Mouse (Mus musculus) macrophage (primary cell): ENCODE data around the gene Mrpl51. TPM values are rescaled to one million over a fixed set of nuclear protein-coding genes. Genes with fewer than 3 reads are reported as not detected.

Source experiments
- H3K27ac ChIP-seq: fragments of 350-480 bp; formaldehyde crosslinking; 2 replicates; pipeline ENCODE4 v1.9.0; 2021
- H3K36me3 ChIP-seq: fragments of 350-480 bp; formaldehyde crosslinking; 2 replicates; pipeline ENCODE4 v1.9.0; 2021; ENCODE audit errors: inconsistent target
- H3K4me3 ChIP-seq: fragments of 350-480 bp; formaldehyde crosslinking; 2 replicates; pipeline ENCODE4 v1.9.0; 2021; ENCODE audit errors: inconsistent target
- H3K79me2 ChIP-seq: fragments of 350-480 bp; formaldehyde crosslinking; 2 replicates; pipeline ENCODE4 v1.9.0; 2021; ENCODE audit errors: inconsistent target
- WGBS: methylation state at CpG from one replicate; pipeline ENCODE4 v1.1.7; 2026; ENCODE audit warnings: inconsistent platforms; ENCODE audit not compliant: missing documents; 5-methylcytosine and 5-hydroxymethylcytosine counted together
- polyA plus RNA-seq: library from polyadenylated mRNA; stranded (reverse); fragments of 250-400 nt; gene quantifications from 3 replicates; pipeline ENCODE4 v1.2.4, GENCODE M21; 2018; ENCODE audit warnings: inconsistent platforms

The Mrpl51 gene
- polyA plus RNA-seq, 1 experiment from 2014 or later, result 40.8 TPM

DNA sequence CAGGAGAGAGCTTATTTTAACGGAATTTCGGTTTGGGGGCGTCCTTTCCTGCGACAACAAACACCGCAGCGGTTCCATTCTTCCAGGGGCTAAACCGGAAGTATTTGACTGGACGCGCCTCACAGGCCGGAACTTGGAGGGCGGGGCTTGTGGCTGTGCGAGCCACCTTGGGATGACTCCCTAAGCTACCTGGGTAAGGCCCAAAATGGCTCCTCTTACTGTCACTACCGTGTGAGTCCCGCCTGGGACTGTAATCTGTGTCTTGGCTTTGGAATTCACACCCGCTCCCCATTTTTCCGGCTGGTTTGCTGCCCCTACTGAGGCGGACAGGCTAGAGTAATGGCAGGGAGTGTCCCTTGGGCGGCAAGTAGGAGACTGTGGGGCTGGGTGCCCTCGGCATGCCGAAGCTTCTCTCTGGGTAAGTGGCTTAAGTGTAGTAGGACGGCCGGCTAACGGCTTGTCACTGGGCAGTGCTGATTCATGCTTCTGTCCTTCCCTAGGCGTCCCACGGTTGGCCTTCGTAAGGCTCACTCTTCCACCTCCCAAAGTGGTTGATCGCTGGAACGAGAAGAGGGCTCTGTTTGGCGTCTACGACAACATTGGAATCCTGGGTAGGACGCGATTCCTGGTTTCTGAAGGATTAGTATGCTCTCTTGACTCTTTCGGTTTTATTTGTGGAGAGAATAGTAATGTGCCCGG, 564 bp downstream of the Mrpl51 start:
- H3K36me3 ChIP-seq, result peaks cover 8% of the 10 kb centered on the region; the same call in 1 of the 2 replicates
- peaks cover 56% of the 10 kb centered on the region for H3K79me2 ChIP-seq
- under 1% methylated on average over 32 of the region's 34 CpGs for WGBS
- peak overlapping the region; percentile 91 for H3K4me3 ChIP-seq
- peak overlapping the region; percentile 94 for H3K27ac ChIP-seq

- peaks cover 8% of the 10 kb centered on the region; the same call in 1 of the 2 replicates for H3K36me3 ChIP-seq
- peak overlapping the region; percentile 91 for H3K4me3 ChIP-seq
- 30% methylated on average over 5 of the region's 5 CpGs for WGBS
- peak overlapping the region; percentile 94 for H3K27ac ChIP-seq
- H3K79me2 ChIP-seq, result peaks cover 49% of the 10 kb centered on the region
These were observed 1.2 kb downstream of the Mrpl51 start for GRCm38 (mm10) chr6:125192841-125193240.

DNA sequence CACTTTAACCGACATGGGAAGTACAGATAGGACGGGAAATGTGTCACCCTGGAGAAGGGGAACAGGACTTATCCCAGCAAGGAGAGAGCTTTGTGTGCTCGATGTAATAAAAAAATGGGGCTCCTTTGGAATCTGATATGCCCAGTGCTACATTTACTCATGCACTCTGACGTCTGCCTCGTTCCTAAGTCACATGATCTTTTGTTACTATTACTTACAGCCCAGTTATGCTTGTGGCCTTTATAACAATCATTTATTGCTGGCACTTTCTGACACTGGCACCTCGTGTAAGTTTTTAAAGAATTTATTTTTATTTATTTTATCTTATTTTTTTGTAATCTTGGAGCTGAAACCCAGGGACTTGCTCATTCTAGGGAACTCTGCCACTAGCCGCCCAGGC, 1.8 kb downstream of the Mrpl51 start:
- peak overlapping the region; percentile 91; the same call in 1 of the 2 replicates for H3K4me3 ChIP-seq
- H3K27ac ChIP-seq, result peak overlapping the region; percentile 4
- peaks cover 44% of the 10 kb centered on the region for H3K79me2 ChIP-seq
- 48% methylated on average over 6 of the region's 7 CpGs for WGBS
- peaks cover 8% of the 10 kb centered on the region; the same call in 1 of the 2 replicates for H3K36me3 ChIP-seq

GRCm38 (mm10) chr6:125195541-125196075, 4.0 kb downstream of the Mrpl51 start:
- 86% methylated on average over 1 of the region's 1 CpGs for WGBS
- H3K79me2 ChIP-seq, result peaks cover 22% of the 10 kb centered on the region

DNA sequence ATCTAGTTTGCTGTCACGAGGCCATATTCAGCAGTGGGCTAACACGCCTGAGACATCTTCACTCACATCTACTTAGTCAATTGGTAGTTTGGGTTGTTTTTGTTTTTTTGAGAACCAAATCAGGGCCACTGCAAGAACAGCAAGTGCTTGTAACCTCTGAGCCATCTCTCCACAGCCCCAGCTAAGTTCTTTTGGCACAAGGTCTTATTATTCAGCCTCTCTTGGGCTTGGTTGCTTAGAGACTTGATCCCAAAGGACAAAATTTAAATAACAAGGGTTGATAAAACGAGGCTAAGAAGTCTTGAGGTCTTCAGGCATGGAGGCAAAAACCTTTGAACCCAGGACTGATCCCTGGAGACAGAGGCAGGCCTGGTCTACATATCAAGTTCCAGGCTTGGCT, 4.7 kb downstream of the Mrpl51 start:
- H3K27ac ChIP-seq, result no peak overlapping the region
- peaks cover 8% of the 10 kb centered on the region; the same call in 1 of the 2 replicates for H3K36me3 ChIP-seq
- 86% methylated on average over 3 of the region's 3 CpGs for WGBS
- no peak overlapping the region for H3K4me3 ChIP-seq
- peaks cover 15% of the 10 kb centered on the region for H3K79me2 ChIP-seq

More at GRCm38 (mm10) chr6:125195541-125196075, 4.0 kb downstream of the Mrpl51 start:
- Histone ChIP-seq H3K4me3 (no peak overlapping the region), H3K36me3 (peaks cover 8% of the 10 kb centered on the region; the same call in 1 of the 2 replicates), H3K27ac (no peak overlapping the region)

DNA sequence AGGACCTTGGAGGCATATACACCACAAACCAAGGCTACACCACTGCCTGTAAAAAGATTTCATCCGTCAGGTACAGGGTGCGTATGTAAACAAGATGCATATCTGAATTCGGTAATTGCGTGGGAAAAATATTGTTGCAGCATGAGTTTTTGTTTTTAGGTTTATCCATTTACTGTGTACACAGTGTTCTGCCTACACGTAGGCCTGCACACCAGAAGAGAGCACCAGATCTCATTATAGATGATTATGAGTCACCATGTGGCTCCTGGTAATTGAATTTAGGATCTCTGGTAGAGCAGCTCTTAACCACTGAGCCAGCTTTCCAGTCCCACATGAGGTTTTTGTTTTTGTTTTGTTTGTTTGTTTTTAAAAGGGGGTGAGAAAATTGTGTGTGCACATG, 5.6 kb downstream of the Mrpl51 start:
- WGBS, result 91% methylated on average over 4 of the region's 5 CpGs
- Histone ChIP-seq H3K27ac (no peak overlapping the region), H3K4me3 (no peak overlapping the region), H3K79me2 (peaks cover 14% of the 10 kb centered on the region), H3K36me3 (peaks cover 8% of the 10 kb centered on the region; the same call in 1 of the 2 replicates)

- H3K79me2 ChIP-seq, result no peaks in the 10 kb centered on the region
- no peak overlapping the region for H3K27ac ChIP-seq
- no peak overlapping the region for H3K4me3 ChIP-seq
- no peaks in the 10 kb centered on the region for H3K36me3 ChIP-seq
- 100% methylated on average over 1 of the region's 1 CpGs for WGBS
These were observed 18.8 kb downstream of the Mrpl51 start for GRCm38 (mm10) chr6:125210436-125210835.

GRCm38 (mm10) chr6:125212621-125213020, 21.0 kb downstream of the Mrpl51 start:
- 21% methylated on average over 2 of the region's 2 CpGs for WGBS
- H3K36me3 ChIP-seq, result no peaks in the 10 kb centered on the region
- no peak overlapping the region for H3K4me3 ChIP-seq
- H3K27ac ChIP-seq, result no peak overlapping the region
- peaks cover 16% of the 10 kb centered on the region; the same call in 1 of the 2 replicates for H3K79me2 ChIP-seq

DNA sequence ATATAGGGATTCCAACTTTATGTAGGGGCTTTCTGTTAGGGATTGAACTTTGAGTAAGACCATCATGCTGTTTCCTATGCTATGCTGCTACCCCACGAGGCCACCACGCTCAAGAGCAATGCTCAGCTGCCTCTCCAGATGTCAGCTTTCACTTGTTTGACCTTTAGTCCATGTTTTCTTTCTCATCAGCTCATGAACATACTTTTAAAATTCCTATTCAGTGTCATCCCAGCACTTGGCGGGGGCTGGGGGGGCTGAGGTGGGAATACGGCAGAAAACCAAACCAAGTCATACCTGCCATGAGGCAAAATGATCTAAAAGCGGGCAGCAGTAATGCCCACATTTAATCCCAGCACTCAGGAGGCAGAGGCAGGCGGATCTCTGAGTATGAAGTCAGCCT, 21.5 kb downstream of the Mrpl51 start:
- WGBS, result 90% methylated on average over 6 of the region's 6 CpGs
- H3K36me3 ChIP-seq, result no peaks in the 10 kb centered on the region
- H3K79me2 ChIP-seq, result peaks cover 16% of the 10 kb centered on the region; the same call in 1 of the 2 replicates
- H3K27ac ChIP-seq, result no peak overlapping the region
- no peak overlapping the region for H3K4me3 ChIP-seq

DNA sequence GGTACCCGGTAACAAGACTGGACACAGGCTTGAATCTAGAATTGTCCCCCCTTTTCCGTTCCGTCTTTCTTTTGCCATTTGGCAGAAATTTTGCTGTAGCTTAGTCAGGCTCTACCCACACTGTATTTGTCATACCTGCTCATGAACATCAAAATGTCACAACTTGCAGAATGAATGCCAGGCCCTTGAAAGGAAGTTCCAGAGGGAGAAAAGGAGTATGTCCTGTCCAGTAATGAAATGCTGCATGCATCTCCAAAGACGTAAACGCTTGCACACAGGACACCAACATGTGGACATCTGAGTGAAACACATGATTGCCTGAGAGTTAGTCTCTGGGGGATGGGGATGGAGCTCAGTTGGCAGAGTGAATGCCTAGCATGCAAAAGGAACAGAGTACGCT, 22.1 kb downstream of the Mrpl51 start:
- 89% methylated on average over 6 of the region's 6 CpGs for WGBS
- Histone ChIP-seq H3K4me3 (no peak overlapping the region), H3K27ac (no peak overlapping the region), H3K79me2 (peaks cover 16% of the 10 kb centered on the region; the same call in 1 of the 2 replicates), H3K36me3 (no peaks in the 10 kb centered on the region)

DNA sequence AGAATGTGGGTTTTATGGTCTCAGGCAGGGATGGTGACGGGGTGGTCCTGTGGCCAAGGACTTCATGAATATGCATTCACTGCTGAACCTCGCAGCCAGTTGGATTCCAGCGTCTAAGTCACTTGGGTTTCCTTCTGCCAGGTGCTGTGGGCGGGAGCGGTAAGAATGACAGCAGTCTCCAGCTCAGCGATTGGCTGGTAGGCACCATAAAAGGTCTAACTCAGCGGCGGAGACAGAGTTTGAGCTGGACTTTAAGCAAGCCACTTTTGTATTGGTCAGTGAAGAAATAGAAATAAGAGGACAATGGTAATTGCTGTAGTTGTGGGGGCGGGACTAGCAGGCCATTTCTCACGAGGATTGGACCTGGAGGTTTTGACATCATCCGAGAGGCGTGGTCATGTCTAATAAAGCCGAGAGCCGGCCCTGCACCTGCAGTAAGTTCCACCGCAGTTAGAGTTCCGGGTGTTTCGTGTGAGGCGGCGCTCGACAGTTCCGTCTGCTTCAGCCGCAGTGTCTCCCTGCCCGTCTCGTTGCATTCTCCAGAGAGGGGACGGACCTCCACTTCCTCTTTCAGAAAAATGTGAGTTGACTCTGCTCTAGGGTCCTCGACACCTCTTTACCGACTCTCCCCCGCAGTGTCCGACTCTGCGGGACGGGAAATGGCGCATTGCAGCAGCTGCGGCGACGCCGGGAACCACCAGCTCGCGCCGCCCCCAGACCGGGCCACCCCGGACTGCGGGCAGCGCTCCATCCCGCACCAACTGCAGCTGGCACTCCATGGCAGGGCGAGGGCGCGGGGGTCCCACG, 23.8 kb downstream of the Mrpl51 start, which contains the start of gene Vamp1:
Vamp1 (plus strand) TSS at position 404 of the 807 bp plus-strand sequence.
- peaks cover 16% of the 10 kb centered on the region; the same call in 1 of the 2 replicates for H3K79me2 ChIP-seq
- peak within 1 kb of the TSS; percentile 59 for H3K4me3 ChIP-seq
- WGBS, result 1% methylated on average over 48 of the region's 48 CpGs
- H3K27ac ChIP-seq, result peak within 1 kb of the TSS; percentile 44
- 0 out of 2 replicates have a peak, but pooled peaks cover 2% of the 10 kb centered on the region for H3K36me3 ChIP-seq

DNA sequence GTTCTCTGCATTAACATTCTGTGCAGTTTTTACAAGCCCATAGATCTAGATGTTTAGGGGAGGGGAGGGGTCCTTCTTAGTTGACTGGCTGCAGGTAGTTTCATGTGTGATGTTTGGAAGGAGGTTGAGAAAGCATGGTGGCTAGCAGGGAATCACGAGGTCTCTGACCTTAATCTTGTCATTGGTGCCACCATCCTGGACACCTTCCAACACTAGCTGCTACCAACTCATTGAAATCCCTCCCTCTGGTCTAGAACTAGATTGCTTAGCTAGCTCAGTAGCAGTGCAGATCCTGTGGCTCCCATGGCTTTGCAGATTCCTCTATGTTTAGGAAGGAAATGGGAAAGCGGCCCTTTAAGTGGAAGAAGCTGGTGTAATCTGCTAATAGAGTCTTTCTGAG, 25.3 kb downstream of the Mrpl51 start:
- Histone ChIP-seq H3K79me2 (peaks cover 16% of the 10 kb centered on the region; the same call in 1 of the 2 replicates), H3K36me3 (peaks cover 10% of the 10 kb centered on the region; the same call in 1 of the 2 replicates), H3K27ac (no peak overlapping the region), H3K4me3 (no peak overlapping the region)
- 49% methylated on average over 2 of the region's 2 CpGs for WGBS

DNA sequence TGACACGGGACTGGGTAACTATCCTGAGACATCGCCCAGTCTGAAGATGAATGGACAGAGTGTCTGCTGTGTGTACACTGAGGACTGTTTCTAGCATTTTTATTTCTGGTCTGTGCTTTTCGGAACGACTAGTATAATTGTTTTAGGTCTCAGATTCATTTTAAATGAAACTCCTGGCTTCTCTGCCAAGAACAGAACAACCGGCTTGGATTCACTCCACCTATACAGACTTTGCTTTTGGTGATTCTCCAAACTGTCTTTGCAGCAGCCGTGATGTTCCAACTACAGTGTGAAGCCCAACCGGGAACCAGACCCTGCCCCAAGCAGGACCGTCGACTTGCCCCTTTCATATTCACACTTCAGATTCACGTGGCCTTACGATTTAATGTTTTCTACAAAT, 26.3 kb downstream of the Mrpl51 start:
- peaks cover 10% of the 10 kb centered on the region; the same call in 1 of the 2 replicates for H3K36me3 ChIP-seq
- H3K4me3 ChIP-seq, result no peak overlapping the region
- 88% methylated on average over 11 of the region's 11 CpGs for WGBS

GRCm38 (mm10) chr6:125218963-125219362, 27.4 kb downstream of the Mrpl51 start:
- Histone ChIP-seq H3K36me3 (peaks cover 19% of the 10 kb centered on the region), H3K4me3 (no peak overlapping the region), H3K79me2 (peaks cover 16% of the 10 kb centered on the region; the same call in 1 of the 2 replicates), H3K27ac (0 out of 2 replicates have a peak overlapping the region, but pooled peaks have one; percentile 15)
- WGBS, result 11% methylated on average over 4 of the region's 4 CpGs

More for the DNA sequence above, 26.3 kb downstream of the Mrpl51 start:
- Histone ChIP-seq H3K27ac (no peak overlapping the region), H3K79me2 (peaks cover 16% of the 10 kb centered on the region; the same call in 1 of the 2 replicates)
